Mouse (Mus musculus): Measurements from ENCODE around the gene Itsn1.

DNA sequence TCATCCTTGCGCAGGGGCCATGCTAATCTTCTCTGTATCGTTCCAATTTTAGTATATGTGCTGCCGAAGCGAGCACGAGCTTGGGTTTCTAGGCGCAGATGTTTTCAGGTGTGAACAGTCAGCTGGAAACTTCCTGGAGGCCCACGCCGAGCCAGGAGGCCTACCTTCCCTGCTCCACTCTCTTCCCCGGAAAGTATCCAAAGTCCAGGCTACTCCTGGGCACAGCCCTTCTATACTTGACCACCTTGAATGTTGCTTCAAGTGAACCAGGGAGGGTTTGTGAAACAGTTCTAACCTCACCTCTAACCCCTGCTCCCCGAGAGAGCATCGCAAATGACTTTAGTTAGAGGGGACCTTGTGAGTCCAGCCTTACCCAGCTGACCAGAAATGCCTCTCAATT, 192.3 kb downstream of the Itsn1 start:
- TF ChIP-seq EP300 (IDR thresholded peaks at IDR 0.05; ENCODE audit: low read depth) = no peak
- no peak for TF ChIP-seq CTCF (IDR thresholded peaks at IDR 0.05; ENCODE audit: low read depth)

All from heart, postnatal 0 days (tissue).